17 mouse cellular contexts compared by ENCODE assay signal in genomic region chr2:84666081-84666480, GRCm38 (mm10). TPM values are rescaled to one million over a fixed set of nuclear protein-coding genes. Genes with fewer than 3 reads are reported as not detected.
DNase-seq lines count a peak whose midpoint lies in the region; ATAC-seq lines count a peak whose summit lies in the region.
"Had no signal": no experiment of that assay in that cellular context is flagged by ENCODE, and none has a peak within 500 bp of the region (broad histone marks: within the 10 kb centered on the region; RNA-seq: fewer than 3 reads in every experiment).

No protein-coding gene starts in this region.

- H3K4me3 ChIP-seq in embryonic facial prominence, embryonic 13.5 days, result no peak overlapping the region
- no peak overlapping the region for H3K4me3 ChIP-seq in embryonic facial prominence, embryonic 10.5 days
- H3K4me3 ChIP-seq: forebrain, embryonic 13.5 days; midbrain, embryonic 13.5 days had no signal

- H3K27me3 ChIP-seq in embryonic facial prominence, embryonic 13.5 days, result no peaks in the 10 kb centered on the region
- H3K27me3 ChIP-seq in embryonic facial prominence, embryonic 10.5 days (replicated peaks; ENCODE audit: low read depth, poor library complexity, severe bottlenecking), result no peaks in the 10 kb centered on the region
- H3K27me3 ChIP-seq: forebrain, embryonic 13.5 days; midbrain, embryonic 13.5 days had no signal

- H3K4me1 ChIP-seq in embryonic facial prominence, embryonic 13.5 days, result peaks cover 12% of the 10 kb centered on the region
- H3K4me1 ChIP-seq in embryonic facial prominence, embryonic 10.5 days, result peaks cover 11% of the 10 kb centered on the region

- peaks cover 14% of the 10 kb centered on the region for H3K36me3 ChIP-seq in embryonic facial prominence, embryonic 13.5 days
- peaks cover 24% of the 10 kb centered on the region for H3K36me3 ChIP-seq in embryonic facial prominence, embryonic 10.5 days (replicated peaks)

- H3K9ac ChIP-seq in embryonic facial prominence, embryonic 13.5 days, result no peak overlapping the region
- H3K9ac ChIP-seq: forebrain, embryonic 13.5 days; midbrain, embryonic 13.5 days had no signal

- DNase-seq in embryonic facial prominence, embryonic 10.5 days (ENCODE audit: low spot score), result no peak
- peak; percentile 18 for DNase-seq in kidney, adult 11 months
- DNase-seq in kidney, adult 18-20 months, result no peak
- DNase-seq in kidney, postnatal 10 days, result peak; percentile 43
- peak; percentile 43 for DNase-seq in lung, postnatal 25 days (ENCODE audit: low spot score)
- DNase-seq in layer of hippocampus, adult 9-11 months, result no peak
- no peak for DNase-seq in gastrocnemius, postnatal 36 days
- DNase-seq: adrenal gland, adult 2 months; cerebellum, postnatal 10 days had no signal

- H3K9me3 ChIP-seq in embryonic facial prominence, embryonic 13.5 days, result no peaks in the 10 kb centered on the region
- no peaks in the 10 kb centered on the region for H3K9me3 ChIP-seq in embryonic facial prominence, embryonic 10.5 days
- H3K9me3 ChIP-seq: forebrain, embryonic 13.5 days; midbrain, embryonic 13.5 days had no signal

- H3K4me2 ChIP-seq in embryonic facial prominence, embryonic 13.5 days, result no peak overlapping the region
- H3K4me2 ChIP-seq: forebrain, embryonic 13.5 days; midbrain, embryonic 13.5 days had no signal

- 0 out of 2 replicates have a peak overlapping the region, but pooled peaks have one; percentile 48 for H3K27ac ChIP-seq in embryonic facial prominence, embryonic 13.5 days
- H3K27ac ChIP-seq in embryonic facial prominence, embryonic 10.5 days (replicated peaks), result no peak overlapping the region
- H3K27ac ChIP-seq: forebrain, embryonic 13.5 days; midbrain, embryonic 13.5 days had no signal

- no peak for ATAC-seq in embryonic facial prominence, embryonic 13.5 days (ENCODE audit: insufficient number of reproducible peaks, insufficient read depth, low FRiP score, low TSS enrichment, low read depth)
- ATAC-seq: forebrain, embryonic 13.5 days; midbrain, embryonic 13.5 days had no signal

- intact Hi-C loops in gastrocnemius, postnatal 36 days (cut with DNase I), result no loop called here

- 64% methylated on average over 12 of the region's 12 CpGs for WGBS in embryonic facial prominence, embryonic 13.5 days
- WGBS in embryonic facial prominence, embryonic 10.5 days, result 58% methylated on average over 12 of the region's 12 CpGs

RNA-seq across cellular contexts. Expression of gene Selenoh, which starts 4.5 kb away (rescaled TPM):
- polyA plus RNA-seq in embryonic facial prominence, embryonic 13.5 days (2015; fragmentation: Nextera tagmentation; extraction: Ambion mirVana), result 292 and 345 TPM in 2 replicates
- 505 and 520 TPM in 2 replicates for polyA plus RNA-seq in embryonic facial prominence, embryonic 10.5 days (2016; fragmentation: Nextera tagmentation; extraction: Ambion mirVana)
- 10 to 100 TPM in 1 of 2 experiments, 1 to 10 TPM in 1; 6.8 to 13.0 TPM for total RNA-seq in gastrocnemius, postnatal 36 days (2021)

RNA-seq across cellular contexts. Expression of gene Btbd18, which starts 7.2 kb away (rescaled TPM):
- 0.36 and 0.41 TPM in 2 replicates for polyA plus RNA-seq in embryonic facial prominence, embryonic 13.5 days (2015; fragmentation: Nextera tagmentation; extraction: Ambion mirVana)
- polyA plus RNA-seq in embryonic facial prominence, embryonic 10.5 days (2016; fragmentation: Nextera tagmentation; extraction: Ambion mirVana), result 0.14 and 0.41 TPM in 2 replicates
- total RNA-seq in gastrocnemius, postnatal 36 days (2021), result not detected
- total RNA-seq: hematopoietic stem cell, adult 5-6 weeks; left cerebral cortex, adult 18-20 months had no signal
- polyA plus RNA-seq: embryonic facial prominence, embryonic 14.5 days had no signal

RNA-seq across cellular contexts. Expression of gene Gm28635, which starts 11.8 kb away (rescaled TPM):
- not detected in 2 replicates for polyA plus RNA-seq in embryonic facial prominence, embryonic 13.5 days (2015; fragmentation: Nextera tagmentation; extraction: Ambion mirVana)
- not detected in 2 replicates for polyA plus RNA-seq in embryonic facial prominence, embryonic 10.5 days (2016; fragmentation: Nextera tagmentation; extraction: Ambion mirVana)
- not detected for total RNA-seq in gastrocnemius, postnatal 36 days (2021)
- total RNA-seq: adrenal gland, adult 2 months; hematopoietic stem cell, adult 5-6 weeks had no signal
- polyA plus RNA-seq: adrenal gland, adult 2 months; embryonic facial prominence, embryonic 14.5 days; forebrain, embryonic 13.5 days; kidney, postnatal 0 days; liver, embryonic 16.5 days; midbrain, embryonic 13.5 days had no signal

RNA-seq across cellular contexts. Expression of gene Med19, which starts 12.1 kb away (rescaled TPM):
- 33.4 and 38.5 TPM in 2 replicates for polyA plus RNA-seq in embryonic facial prominence, embryonic 13.5 days (2015; fragmentation: Nextera tagmentation; extraction: Ambion mirVana)
- polyA plus RNA-seq in embryonic facial prominence, embryonic 10.5 days (2016; fragmentation: Nextera tagmentation; extraction: Ambion mirVana), result 45.3 and 46.4 TPM in 2 replicates
- total RNA-seq in gastrocnemius, postnatal 36 days (2021), result 1 to 10 TPM; 5.2 to 6.7 TPM

RNA-seq across cellular contexts. Expression of gene Tmx2, which starts 12.9 kb away (rescaled TPM):
- polyA plus RNA-seq in embryonic facial prominence, embryonic 13.5 days (2015; fragmentation: Nextera tagmentation; extraction: Ambion mirVana), result 105 and 113 TPM in 2 replicates
- 135 and 137 TPM in 2 replicates for polyA plus RNA-seq in embryonic facial prominence, embryonic 10.5 days (2016; fragmentation: Nextera tagmentation; extraction: Ambion mirVana)
- 10 to 100 TPM; 45.8 to 50.2 TPM for total RNA-seq in gastrocnemius, postnatal 36 days (2021)

Comparison
In these comparisons a context has a peak if more than half of its experiments do, and no peak if none do; other contexts are left out.
1. DNase-seq: peak in kidney, adult 11 months (single experiment), kidney, postnatal 10 days (single experiment) and lung, postnatal 25 days (single experiment); none in embryonic facial prominence, embryonic 10.5 days (single experiment), kidney, adult 18-20 months (single experiment), layer of hippocampus, adult 9-11 months (single experiment) and gastrocnemius, postnatal 36 days (0 of 2).